Mouse (Mus musculus): ENCODE results near the gene Eif4g3.

GRCm38 (mm10) chr4:138184573-138184981, 191.8 kb downstream of the Eif4g3 start:
- TF ChIP-seq CTCF (IDR thresholded peaks at IDR 0.05 in 2 of 3, conservative IDR thresholded peaks at IDR 0.05 in 1 of 3; ENCODE audit: control insufficient read depth in 1 of 3, insufficient read depth in 1 of 3, low read depth in 2 of 3, low read length in 3 of 3, poor library complexity in 1 of 3, severe bottlenecking in 1 of 3) (no peak), GABPA (IDR thresholded peaks at IDR 0.05; ENCODE audit: low read depth, low read length) (no peak), TCF12 (IDR thresholded peaks at IDR 0.05; ENCODE audit: low read depth, low read length) (no peak), USF1 (IDR thresholded peaks at IDR 0.05; ENCODE audit: low read depth, low read length) (no peak), USF2 (IDR thresholded peaks at IDR 0.05; ENCODE audit: borderline replicate concordance in 1 of 2, insufficient read depth in 1 of 2, low read depth in 1 of 2, low read length in 2 of 2) (no peak), SIN3A (IDR thresholded peaks at IDR 0.05; ENCODE audit: low read length) (no peak), EP300 (IDR thresholded peaks at IDR 0.05; ENCODE audit: low read depth in 1 of 2, low read length in 2 of 2) (peak in 1 of 2 experiments; percentile 18; a peak in 1 of 4 replicates), TAL1 (IDR thresholded peaks at IDR 0.05; ENCODE audit: low read length) (no peak)
